18 mouse cellular contexts compared by ENCODE assay signal in genomic region chr4:4311496-4311895, GRCm38 (mm10).
A peak's percentile ranks its signal among the peaks of the same experiment; 100 is the strongest.
DNase-seq lines count a peak whose midpoint lies in the region; TF ChIP-seq lines count a peak whose summit lies in the region.
"Had no signal": no experiment of that assay in that cellular context is flagged by ENCODE, and none has a peak within 500 bp of the region (broad histone marks: within the 10 kb centered on the region; RNA-seq: fewer than 3 reads in every experiment).

No protein-coding gene starts in this region.

- H3K4me1 ChIP-seq in CH12.LX (ENCODE audit: control insufficient read depth in 1 of 2, insufficient read depth in 2 of 2) = peaks cover 3 to 25% of the 10 kb centered on the region in 2 experiments; a peak in 2 of 4 replicates

- no peaks in the 10 kb centered on the region for H3K27me3 ChIP-seq in CH12.LX (replicated peaks)
- H3K27me3 ChIP-seq: Patski had no signal

- TF ChIP-seq CTCF in CH12.LX (conservative IDR thresholded peaks at IDR 0.05 in 1 of 2, IDR thresholded peaks at IDR 0.05 in 1 of 2; ENCODE audit: low read depth in 2 of 2, low read length in 2 of 2) = no peak

- dilution Hi-C loops in CH12.LX (cut with MboI; ENCODE audit: extremely low pct_ligation_motif_present, extremely low pct_unique_long_range_greater_than_20kb, low sequenced_read_pairs) = no loop called here

- no peak overlapping the region for H3K27ac ChIP-seq in CH12.LX (ENCODE audit: insufficient read depth, low read depth)

- H3K79me2 ChIP-seq in CH12.LX (replicated peaks; ENCODE audit: control insufficient read depth, extremely low read depth, insufficient read depth, poor library complexity, severe bottlenecking) = no peaks in the 10 kb centered on the region

- TF ChIP-seq POLR2A in CH12.LX (IDR thresholded peaks at IDR 0.05; ENCODE audit: low read depth, low read length) = no peak

- in situ Hi-C loops in CH12.LX (cut with MboI; ENCODE audit: low pct_ligation_motif_present, low pct_unique_long_range_greater_than_20kb, low sequenced_read_pairs) = no loop called here

- TF ChIP-seq RAD21 in CH12.LX (IDR thresholded peaks at IDR 0.05; ENCODE audit: low read depth, low read length) = no peak

- no peaks in the 10 kb centered on the region for H3K36me3 ChIP-seq in CH12.LX (replicated peaks in 1 of 2; ENCODE audit: control insufficient read depth in 1 of 2, insufficient read depth in 1 of 2, low read length in 1 of 2)
- H3K36me3 ChIP-seq: G1E had no signal

- peak overlapping the region; percentile 13; the same call in 1 of the 2 replicates for H3K4me2 ChIP-seq in CH12.LX (ENCODE audit: insufficient read depth, low read depth, poor library complexity, severe bottlenecking)

- no peaks in the 10 kb centered on the region for H3K9me3 ChIP-seq in CH12.LX (replicated peaks; ENCODE audit: low read length)
- H3K9me3 ChIP-seq: G1E had no signal

- no peak overlapping the region for H3K9ac ChIP-seq in CH12.LX (ENCODE audit: insufficient read depth, low read depth)

- DNase-seq in A20 (ENCODE audit: low read depth, low spot score) (peak; percentile 47), CH12.LX (ENCODE audit: extremely low read depth) (peak; percentile 72)
- no peak for DNase-seq in kidney, adult 11 months
- no peak for DNase-seq in adrenal gland, postnatal 25 days
- DNase-seq: adrenal gland, adult 2 months; adrenal gland, adult 8-10 months; adrenal gland, postnatal 10 days; adrenal gland, postnatal 14 days; adrenal gland, postnatal 36 days; B cell, adult 2 months; cerebellum, adult 11 months; cerebellum, adult 11-12 months; cerebellum, adult 18-20 months; cerebellum, adult 2 months; cerebellum, adult 8-10 months; cerebellum, adult 9-10 months had no signal

- TF ChIP-seq EP300 in CH12.LX (IDR thresholded peaks at IDR 0.05; ENCODE audit: low read length) = peak; percentile 95

- no peak overlapping the region for H3K4me3 ChIP-seq in CH12.LX (replicated peaks in 1 of 3; ENCODE audit: low read depth in 2 of 3, low read length in 2 of 3, poor library complexity in 1 of 3)

TF ChIP-seq in CH12.LX, 34 proteins besides CTCF, POLR2A, EP300 and RAD21:
- peak; percentile 50; the same call in 1 of the 2 replicates for TF ChIP-seq MYC (IDR thresholded peaks at IDR 0.05; ENCODE audit: low read depth, low read length)
- peak; percentile 26; the same call in 1 of the 2 replicates for TF ChIP-seq MAX (IDR thresholded peaks at IDR 0.05; ENCODE audit: low read length)
- TF ChIP-seq ZC3H11A (IDR thresholded peaks at IDR 0.05; ENCODE audit: low read depth, low read length) = no peak
- peak; percentile 94 for TF ChIP-seq IRF4 (IDR thresholded peaks at IDR 0.05; ENCODE audit: low read depth, low read length)
- TF ChIP-seq GABPA (IDR thresholded peaks at IDR 0.05; ENCODE audit: insufficient replicate concordance, low read depth, low read length) = no peak
- TF ChIP-seq NRF1 (IDR thresholded peaks at IDR 0.05; ENCODE audit: low read depth, low read length) = no peak
- TF ChIP-seq USF1 (IDR thresholded peaks at IDR 0.05; ENCODE audit: low read depth, low read length) = peak; percentile 59
- peak; percentile 95 for TF ChIP-seq ETS1 (conservative IDR thresholded peaks at IDR 0.05; ENCODE audit: low read depth, low read length)
- TF ChIP-seq USF2 (conservative IDR thresholded peaks at IDR 0.05; ENCODE audit: low read depth, low read length) = peak; percentile 44
- 0 out of 2 replicates have a peak, but pooled peaks have one; percentile 50 for TF ChIP-seq RCOR1 (conservative IDR thresholded peaks at IDR 0.05; ENCODE audit: low read depth, low read length)
- TF ChIP-seq JUND (conservative IDR thresholded peaks at IDR 0.05; ENCODE audit: low read depth, low read length) = peak; percentile 62
- TF ChIP-seq SIN3A (IDR thresholded peaks at IDR 0.05; ENCODE audit: low read length) = peak; percentile 66; the same call in 1 of the 2 replicates
- peak; percentile 95 for TF ChIP-seq BHLHE40 (IDR thresholded peaks at IDR 0.05; ENCODE audit: low read depth, low read length)
- 0 out of 2 replicates have a peak, but pooled peaks have one; percentile 33 for TF ChIP-seq CHD2 (IDR thresholded peaks at IDR 0.05; ENCODE audit: low read length)
- peak; percentile 59; the same call in 1 of the 2 replicates for TF ChIP-seq MEF2A (IDR thresholded peaks at IDR 0.05; ENCODE audit: borderline replicate concordance, low read depth, low read length)
- no peak for TF ChIP-seq SMC3 (IDR thresholded peaks at IDR 0.05; ENCODE audit: low read depth, low read length)
- peak; percentile 64; the same call in 1 of the 2 replicates for TF ChIP-seq MAFK (IDR thresholded peaks at IDR 0.05; ENCODE audit: insufficient replicate concordance, low read length)
- no peak for TF ChIP-seq PAX5 (IDR thresholded peaks at IDR 0.05; ENCODE audit: low read length)
- no peak for TF ChIP-seq MAZ (IDR thresholded peaks at IDR 0.05; ENCODE audit: low read depth, low read length)
- peak; percentile 58; the same call in 1 of the 2 replicates for TF ChIP-seq TCF12 (IDR thresholded peaks at IDR 0.05; ENCODE audit: low read depth, low read length)
- TF ChIP-seq UBTF (IDR thresholded peaks at IDR 0.05; ENCODE audit: low read depth, low read length) = no peak
- no peak for TF ChIP-seq CHD1 (IDR thresholded peaks at IDR 0.05; ENCODE audit: low read depth, low read length)
- no peak for TF ChIP-seq KAT2A (IDR thresholded peaks at IDR 0.05; ENCODE audit: insufficient replicate concordance, low read length)

Comparison
In these comparisons a context has a peak if more than half of its experiments do, and no peak if none do; other contexts are left out.
1. DNase-seq: peak in A20 (single experiment) and CH12.LX (single experiment); none in kidney, adult 11 months (single experiment) and adrenal gland, postnatal 25 days (single experiment).